Mouse (Mus musculus) MEL-GATA-1-ER (cell line): Measurements from ENCODE around the gene Rpl12.

Experiments used
- DNase-seq: peaks from one replicate; pipeline ENCODE4 v3.0.0-alpha.2; 2012; ENCODE audit warnings: low read depth; ENCODE audit errors: extremely low read depth

Gene Rpl12

GRCm38 (mm10) chr2:32940483-32940882 is 20.9 kb upstream of the Rpl12 start:
- no peak for DNase-seq

- no peak for DNase-seq
These were observed 13.9 kb upstream of the Rpl12 start for GRCm38 (mm10) chr2:32947454-32947853.

- DNase-seq, result no peak
These were observed 6.8 kb upstream of the Rpl12 start for GRCm38 (mm10) chr2:32954581-32954980.

GRCm38 (mm10) chr2:32957344-32957743 is 4.0 kb upstream of the Rpl12 start:
- no peak for DNase-seq

GRCm38 (mm10) chr2:32960273-32960672 is 1.1 kb upstream of the Rpl12 start:
- DNase-seq, result no peak

- DNase-seq, result no peak
These were observed 909 bp downstream of the Rpl12 start for GRCm38 (mm10) chr2:32962062-32962874.

GRCm38 (mm10) chr2:32962875-32963220 is 1.5 kb downstream of the Rpl12 start:
- DNase-seq, result no peak

- no peak for DNase-seq
These were observed 2.2 kb downstream of the Rpl12 start for GRCm38 (mm10) chr2:32963544-32963943.

GRCm38 (mm10) chr2:32963981-32964380 is 2.6 kb downstream of the Rpl12 start:
- DNase-seq, result no peak

- no peak for DNase-seq
These were observed 3.5 kb downstream of the Rpl12 start for GRCm38 (mm10) chr2:32964659-32965457.

- no peak for DNase-seq
These were observed 4.3 kb downstream of the Rpl12 start for GRCm38 (mm10) chr2:32965511-32966183.

GRCm38 (mm10) chr2:32966184-32966688 is 4.9 kb downstream of the Rpl12 start:
- no peak for DNase-seq

GRCm38 (mm10) chr2:32966689-32967631 is 5.6 kb downstream of the Rpl12 start:
- no peak for DNase-seq

GRCm38 (mm10) chr2:32968024-32968614 is 6.8 kb downstream of the Rpl12 start:
- DNase-seq, result no peak

GRCm38 (mm10) chr2:32969326-32969725 is 8.0 kb downstream of the Rpl12 start:
- DNase-seq, result no peak

- DNase-seq, result no peak
These were observed 9.9 kb downstream of the Rpl12 start for GRCm38 (mm10) chr2:32971235-32971634.

- no peak for DNase-seq
These were observed 12.9 kb downstream of the Rpl12 start for GRCm38 (mm10) chr2:32974216-32974615.

- no peak for DNase-seq
These were observed 15.8 kb downstream of the Rpl12 start for GRCm38 (mm10) chr2:32977114-32977513.

- DNase-seq, result no peak
These were observed 17.3 kb downstream of the Rpl12 start for GRCm38 (mm10) chr2:32978675-32979074.

- no peak for DNase-seq
These were observed 18.3 kb downstream of the Rpl12 start for GRCm38 (mm10) chr2:32979675-32980074.
